Mouse (Mus musculus) retina, postnatal 1 day (tissue): ENCODE data around the gene Zfp384.
"Not testable (repeated sequence)": the region's sequence is repeated elsewhere in the genome, so short reads cannot be mapped to it uniquely, and the experiment has no call there.

Experiments
- DNase-seq: peaks from one replicate; pipeline ENCODE4 v3.0.0-alpha.2; 2012

The Zfp384 gene

DNA sequence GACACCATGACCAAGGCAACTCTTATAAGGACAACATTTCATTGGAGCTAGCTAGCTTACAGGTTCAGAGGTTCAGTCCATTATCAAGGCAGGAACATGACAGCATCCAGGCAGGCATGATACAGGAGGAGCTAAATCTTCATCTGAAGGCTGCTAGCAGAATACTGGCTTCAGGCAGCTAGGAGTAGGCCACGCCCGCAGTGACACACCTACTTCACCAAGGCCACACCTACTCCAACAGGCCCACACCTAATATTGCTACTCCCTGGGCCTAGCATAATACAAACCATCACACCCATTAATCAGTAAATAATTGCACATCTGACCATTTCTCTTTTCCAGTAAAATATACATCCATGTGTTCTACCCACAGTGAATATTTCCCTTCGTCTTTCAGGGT, 8.7 kb downstream of the Zfp384 start:
- DNase-seq: no peak

DNA sequence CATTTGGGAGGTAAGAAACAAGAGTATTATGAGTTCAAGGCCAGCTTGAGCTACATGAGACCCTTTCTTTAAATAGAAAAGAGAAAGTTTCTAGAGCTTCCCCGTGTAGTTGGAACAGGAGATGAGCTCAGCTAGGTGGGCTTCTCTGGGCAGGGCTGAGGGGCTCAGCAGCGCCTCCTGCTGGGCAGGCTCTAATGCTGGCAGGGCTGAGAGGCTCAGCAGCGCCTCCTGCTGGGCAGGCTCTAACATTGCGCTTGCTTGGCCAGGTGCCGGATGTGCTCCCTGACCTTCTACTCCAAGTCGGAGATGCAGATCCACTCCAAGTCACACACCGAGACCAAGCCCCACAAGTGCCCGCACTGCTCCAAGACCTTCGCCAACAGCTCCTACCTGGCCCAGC, 21.6 kb downstream of the Zfp384 start:
- DNase-seq: peak; percentile 69

DNA sequence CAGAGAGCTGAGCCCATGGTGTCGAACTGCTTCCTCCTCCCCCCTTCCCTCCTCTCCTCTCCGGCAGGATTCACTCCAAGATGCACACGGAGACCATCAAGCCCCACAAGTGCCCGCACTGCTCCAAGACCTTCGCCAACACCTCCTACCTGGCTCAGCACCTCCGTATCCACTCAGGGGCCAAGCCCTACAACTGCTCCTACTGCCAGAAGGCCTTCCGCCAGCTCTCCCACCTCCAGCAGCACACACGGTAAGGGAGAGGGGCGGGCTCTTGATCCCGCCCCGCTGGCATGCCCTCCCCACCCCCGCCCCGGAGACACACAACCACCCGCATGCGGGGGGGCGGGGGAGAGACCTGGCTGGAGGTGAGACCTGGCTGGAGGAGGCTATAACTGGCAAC, 22.7 kb downstream of the Zfp384 start:
- DNase-seq: no peak

DNA sequence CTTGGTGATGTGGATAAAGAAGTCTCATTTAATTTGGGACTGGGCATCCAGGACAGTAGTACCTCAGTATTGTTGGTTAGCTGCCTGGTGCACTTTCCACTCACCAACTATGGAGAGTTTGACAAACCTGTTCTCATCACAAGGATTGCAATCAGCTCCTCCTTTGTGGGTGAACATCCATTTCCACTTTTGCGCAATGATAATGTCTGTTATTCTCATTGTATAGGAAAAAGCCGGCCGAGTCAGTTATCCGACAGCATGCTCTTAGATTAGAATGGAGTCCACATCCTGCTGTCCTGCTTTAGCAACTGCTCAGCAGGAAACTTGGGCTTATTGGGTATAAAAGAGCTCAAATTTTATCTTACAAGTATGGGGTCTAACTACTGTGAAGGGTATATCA, 29.7 kb downstream of the Zfp384 start:
- no peak for DNase-seq

DNA sequence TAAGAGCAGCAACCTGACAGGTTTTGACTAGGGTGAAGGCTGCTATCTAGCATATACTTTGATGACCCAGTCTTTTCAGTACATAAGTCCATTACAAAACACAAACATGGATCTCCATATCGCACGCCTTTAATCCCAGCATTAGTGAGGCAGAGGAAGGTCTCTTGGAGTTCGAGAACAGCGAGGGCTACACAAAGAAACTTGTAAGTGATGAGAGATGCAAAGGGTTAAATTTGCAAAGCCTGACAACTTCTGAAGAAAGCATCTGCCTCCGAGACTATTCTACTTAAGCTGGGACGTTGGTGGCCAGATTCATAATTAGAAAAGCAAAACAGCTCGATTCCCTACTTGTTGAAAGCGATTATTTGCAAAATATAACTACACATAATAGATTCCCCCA, 30.2 kb downstream of the Zfp384 start:
- DNase-seq: no peak

DNA sequence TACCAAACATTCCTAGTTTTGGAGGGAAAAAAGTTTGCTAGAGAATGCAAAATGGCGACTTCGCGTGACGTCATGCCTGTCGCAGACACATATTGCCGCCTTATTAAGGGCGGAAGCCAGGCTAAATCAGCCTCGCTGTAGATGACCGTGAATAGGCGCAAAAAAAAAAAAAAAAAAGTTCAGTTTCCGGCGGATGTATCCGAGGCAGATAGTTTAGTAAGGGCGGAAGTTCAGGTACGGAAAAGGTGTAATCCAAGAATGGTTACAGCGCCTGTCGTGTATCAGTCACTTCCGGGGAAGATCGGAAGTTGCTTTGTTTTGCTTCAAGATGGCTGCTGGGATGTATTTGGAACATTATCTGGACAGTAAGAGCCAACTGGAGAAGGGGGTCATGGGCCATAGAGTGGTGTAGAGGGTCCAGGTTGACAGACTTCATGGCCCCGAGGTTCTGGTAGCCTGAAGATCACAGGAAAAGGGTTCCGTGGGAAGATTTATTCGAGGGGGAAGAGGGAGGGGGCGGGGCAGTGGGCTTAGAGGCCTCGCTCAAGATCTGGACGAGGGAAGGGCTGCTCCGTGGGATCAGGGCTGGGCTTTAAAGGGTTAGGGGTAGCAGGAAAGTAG, 30.7 kb downstream of the Zfp384 start, which contains the start of gene Ing4:
Ing4 (plus strand) TSS at position 228 of the 621 bp plus-strand sequence.
- peak; percentile 99 for DNase-seq

DNA sequence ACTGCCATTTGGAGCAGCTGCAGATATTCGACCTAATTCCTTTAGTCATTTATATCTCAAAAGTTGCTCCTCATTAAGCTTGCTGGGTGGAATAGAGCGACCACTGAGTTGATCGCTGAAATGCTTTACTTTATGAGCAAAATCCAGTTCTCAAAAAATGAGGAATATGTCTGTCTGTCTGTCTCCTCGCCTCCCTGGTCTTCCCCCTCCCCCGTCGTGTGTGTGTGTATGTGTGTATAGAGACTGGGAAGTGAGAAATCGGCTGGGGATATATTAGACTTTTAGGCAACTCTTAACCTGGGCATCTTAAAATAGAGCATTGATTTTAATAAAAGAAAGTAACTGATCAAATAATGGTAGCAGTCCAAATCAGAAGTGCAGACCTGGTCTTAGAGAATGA, 31.3 kb downstream of the Zfp384 start:
- no peak for DNase-seq

DNA sequence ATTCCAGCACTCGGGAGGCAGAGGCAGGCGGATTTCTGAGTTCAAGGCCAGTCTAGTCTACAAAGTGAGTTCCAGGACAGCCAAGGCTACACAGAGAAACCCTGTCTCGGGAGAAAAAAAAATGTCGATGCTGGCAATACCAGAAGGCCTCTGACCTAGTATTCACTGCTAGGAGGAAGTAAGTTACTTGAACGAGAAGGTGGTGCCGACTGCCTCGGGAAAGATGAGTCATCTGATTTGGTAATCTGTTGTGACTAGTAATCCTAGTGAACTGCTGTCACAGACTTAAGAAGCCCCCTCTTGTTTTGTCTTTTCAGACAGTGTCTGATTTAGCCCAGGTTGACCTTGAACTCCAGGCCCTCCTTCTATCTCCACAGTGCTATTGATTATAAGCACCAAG, 32.1 kb downstream of the Zfp384 start:
- no peak for DNase-seq

DNA sequence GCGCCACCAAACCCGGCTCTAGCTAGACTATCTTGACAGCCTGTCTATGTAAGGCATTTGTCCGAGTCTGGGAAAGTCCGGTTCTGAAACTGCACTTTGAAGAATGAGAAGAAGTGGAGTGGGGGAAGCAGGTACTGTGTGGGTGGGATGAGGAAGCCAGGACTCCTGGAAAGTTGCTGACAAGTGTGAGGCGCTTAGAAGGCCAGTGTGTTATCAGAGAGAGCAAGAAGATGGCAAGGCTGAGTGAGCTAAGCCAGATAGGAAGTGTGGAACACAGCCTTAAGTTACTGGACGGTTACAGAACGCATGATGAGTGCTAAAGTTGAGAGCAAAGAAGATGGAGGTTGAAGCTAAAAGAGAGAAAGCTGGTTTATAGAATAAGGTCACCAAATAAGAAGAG, 33.1 kb downstream of the Zfp384 start:
- DNase-seq: no peak

DNA sequence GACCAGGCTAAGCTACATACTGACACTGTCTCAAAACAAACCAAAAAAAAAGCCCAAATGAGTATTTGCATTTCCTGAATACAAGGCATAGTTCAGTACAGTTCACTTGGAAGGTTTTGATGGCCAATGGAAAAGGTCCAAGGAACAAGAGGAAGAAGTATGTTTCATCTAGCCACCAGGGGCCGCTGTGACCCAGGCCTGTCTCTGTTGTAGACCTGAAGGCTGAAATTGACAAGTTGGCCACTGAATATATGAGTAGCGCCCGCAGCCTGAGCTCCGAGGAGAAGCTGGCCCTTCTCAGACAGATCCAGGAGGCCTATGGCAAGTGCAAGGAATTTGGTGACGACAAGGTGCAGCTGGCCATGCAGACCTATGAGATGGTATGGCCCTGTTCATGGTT, 37.7 kb downstream of the Zfp384 start:
- DNase-seq: peak; percentile 89

DNA sequence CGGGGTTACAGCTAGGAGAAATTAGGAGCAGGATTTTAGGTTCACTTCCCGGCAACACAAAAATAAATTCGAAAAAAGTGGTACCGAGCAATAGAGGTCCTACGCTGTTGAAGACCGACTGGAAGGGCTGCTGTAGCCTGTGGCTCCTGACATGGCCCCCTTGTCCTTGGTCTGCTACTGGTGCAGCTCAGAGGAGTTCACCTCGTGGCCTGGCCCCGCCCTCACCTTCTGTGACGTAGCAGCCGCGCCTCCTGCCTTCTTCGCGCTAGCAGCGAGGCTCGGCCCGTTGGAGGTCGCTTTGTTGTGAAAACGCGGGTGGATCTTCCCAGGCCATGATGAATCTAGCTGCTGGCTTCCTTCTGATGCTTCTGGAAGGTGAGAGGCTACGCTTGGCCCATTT, 40.7 kb downstream of the Zfp384 start, which contains the start of gene Acrbp:
Acrbp (plus strand) TSS at position 12 of the 400 bp plus-strand sequence.
- no peak for DNase-seq

DNA sequence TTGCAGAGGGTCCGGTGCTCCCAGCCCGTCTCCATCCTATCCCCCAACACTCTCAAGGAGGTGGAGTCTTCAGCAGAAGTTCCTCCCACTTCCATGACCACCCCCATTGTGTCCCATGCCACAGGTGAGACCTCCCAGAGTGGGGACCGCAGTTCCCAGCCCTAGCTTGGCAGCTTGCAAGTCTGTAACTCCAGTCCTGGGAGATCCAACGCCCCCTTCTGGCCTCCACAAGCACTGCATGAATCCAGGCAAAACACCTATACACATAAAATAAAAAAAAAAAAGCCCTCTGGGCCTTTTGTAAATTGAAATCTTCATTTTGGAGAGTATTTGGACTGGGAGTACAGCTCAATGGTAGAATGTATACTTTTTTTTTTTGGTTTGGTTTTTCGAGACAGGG, 42.3 kb downstream of the Zfp384 start:
- peak; percentile 42 for DNase-seq

DNA sequence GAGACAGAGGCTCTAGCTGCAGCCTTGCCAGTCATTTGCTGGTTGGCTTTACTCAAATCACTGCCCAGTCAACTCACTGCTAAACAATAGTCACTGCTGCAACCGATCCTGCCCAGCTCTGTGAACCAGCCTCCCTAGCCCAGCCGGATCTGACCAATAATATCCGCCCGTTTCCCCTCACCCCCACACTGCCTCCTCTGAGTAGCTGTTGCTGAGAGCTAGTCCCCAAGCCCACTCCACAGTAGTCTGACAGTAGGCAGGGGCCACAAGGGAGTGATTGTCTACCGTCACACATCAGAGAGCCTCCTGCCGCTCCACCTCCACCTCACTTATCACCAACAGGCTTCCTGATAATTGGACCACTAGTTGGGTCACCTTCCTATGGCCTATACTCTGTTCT, 52.5 kb downstream of the Zfp384 start:
- peak; percentile 17 for DNase-seq

DNA sequence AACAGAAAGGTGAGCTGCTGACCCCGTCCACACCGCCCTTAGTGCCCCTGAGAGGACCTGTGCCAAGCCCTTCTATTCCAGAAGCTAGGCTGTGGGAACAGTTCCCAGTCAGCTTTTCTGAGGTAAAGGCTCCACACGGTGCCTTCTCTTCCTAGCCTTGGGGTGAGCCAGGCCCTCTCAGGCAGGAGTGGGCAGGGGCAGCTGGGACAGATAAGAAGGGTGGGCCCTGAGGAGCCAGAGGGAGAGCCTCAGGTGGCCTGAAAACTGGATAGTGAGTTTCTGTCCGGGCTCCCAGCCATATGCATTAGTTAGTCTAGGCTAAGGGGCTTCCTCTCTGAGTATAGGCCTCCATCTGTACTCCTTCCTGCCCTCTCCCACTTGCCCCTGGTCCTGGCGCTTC, 53.6 kb downstream of the Zfp384 start:
- DNase-seq: no peak

DNA sequence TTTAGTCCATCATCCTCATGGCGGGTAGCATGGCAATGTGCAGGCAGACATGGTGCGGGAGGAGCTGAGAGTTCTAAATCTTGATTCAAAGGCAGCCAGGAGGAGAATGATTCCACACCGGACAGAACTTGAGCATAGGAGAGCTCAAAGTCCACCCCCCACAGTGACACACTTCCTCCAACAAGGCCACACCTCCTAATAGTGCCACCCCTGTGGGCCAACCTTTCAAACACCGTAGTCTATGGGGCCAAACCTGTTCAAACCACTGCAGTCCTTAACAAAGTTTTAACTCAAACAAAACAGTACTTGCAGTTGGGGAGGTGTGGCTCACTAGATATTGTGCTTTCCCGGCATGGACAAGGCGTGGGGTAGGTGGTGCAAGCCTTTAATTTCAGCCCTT, 55.0 kb downstream of the Zfp384 start:
- no peak for DNase-seq

DNA sequence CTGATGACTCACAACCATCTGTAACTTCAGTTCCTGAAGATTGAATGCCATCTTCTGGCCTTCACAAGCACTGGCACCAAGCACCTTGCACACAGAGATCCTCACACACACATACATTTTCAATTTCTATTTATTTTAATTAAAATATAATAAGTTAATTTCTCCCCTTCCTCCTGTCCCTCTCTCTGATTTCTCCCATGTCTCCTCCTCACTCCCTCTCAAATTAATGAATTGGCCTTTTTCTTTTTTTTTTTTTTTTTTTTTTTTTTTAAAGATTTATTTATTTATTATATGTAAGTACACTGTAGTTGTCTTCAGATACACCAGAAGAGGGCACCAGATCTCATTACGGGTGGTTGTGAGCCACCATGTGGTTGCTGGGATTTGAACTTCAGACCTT, 56.3 kb downstream of the Zfp384 start:
- not testable (repeated sequence) for DNase-seq

DNA sequence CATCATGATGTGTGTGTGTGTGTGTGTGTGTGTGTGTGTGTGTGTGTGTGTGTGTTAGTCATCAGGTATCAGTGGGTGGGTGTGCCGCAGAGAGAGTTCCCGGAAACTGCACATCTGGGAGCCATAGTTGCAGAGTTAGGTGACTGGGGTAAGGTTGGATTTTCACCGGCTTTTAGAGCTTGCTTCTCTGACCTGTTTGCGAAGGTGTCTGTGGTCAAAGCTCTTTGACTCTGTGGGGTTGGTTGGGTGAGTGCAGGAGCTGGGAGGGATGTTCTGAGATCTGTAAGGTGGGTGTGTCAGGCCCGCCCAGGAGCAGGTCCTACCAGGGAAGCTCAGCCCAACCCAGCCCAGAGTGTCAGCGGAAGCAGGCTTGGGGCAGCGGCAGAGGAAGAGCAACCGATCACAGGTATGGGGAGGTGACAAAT, 58.6 kb downstream of the Zfp384 start, which contains the start of gene Lpar5:
Lpar5 (plus strand) TSS at position 350 of the 425 bp plus-strand sequence.
- DNase-seq: no peak

DNA sequence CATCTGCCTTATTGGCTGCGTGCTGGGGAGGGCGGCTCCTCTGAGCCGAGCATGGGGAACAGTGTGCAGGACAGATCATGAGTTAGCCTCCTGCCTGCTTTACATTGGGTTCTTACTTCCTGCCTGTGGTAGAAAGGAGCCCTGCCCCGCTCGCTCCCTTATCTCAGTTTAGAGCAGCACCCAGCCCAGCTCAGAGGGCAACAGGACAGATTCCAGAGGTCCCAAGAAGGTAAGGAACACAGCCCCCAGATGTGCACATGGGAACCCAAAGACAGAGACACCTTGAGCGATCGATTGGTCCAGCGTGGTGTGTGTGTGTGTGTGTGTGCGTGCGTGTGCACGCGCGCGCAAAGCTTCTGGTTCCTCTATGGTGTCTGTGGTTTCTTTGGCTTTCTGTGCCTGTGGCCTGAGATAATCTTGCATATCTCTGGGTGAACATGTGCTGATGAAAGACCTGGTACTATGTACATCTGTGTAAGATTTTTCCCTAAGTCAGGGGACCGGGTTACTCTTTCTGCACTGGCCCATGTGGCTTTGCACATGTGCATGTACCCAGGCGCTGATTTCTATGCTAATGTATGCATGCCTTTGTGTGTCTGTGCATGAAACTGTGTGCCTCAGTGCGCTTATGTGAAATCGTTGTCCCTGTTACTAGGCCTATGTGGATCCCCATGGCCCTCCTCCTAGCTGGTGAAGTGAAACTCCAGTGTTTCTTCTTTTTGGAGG, 62.4 kb downstream of the Zfp384 start:
- DNase-seq: no peak

DNA sequence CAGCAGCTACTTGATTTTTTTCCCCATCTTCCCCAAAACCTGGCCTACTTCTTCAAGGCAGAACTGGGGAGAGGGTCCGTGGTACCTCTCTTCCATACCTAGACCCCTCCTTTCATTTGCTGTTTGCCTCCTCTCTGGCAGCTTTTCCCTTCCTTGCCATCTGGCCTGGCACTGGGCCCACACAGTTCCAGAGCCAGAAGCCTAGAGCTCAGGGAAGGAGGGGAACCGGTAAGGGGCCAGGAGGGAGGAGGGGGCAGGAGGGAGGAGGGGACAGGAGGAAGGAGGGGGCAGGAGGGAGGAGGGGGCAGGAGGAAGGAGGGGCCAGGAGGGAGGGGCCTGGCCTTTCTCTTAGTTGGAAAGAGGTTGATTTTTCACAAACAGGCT, 62.9 kb downstream of the Zfp384 start:
- DNase-seq: peak; percentile 84

DNA sequence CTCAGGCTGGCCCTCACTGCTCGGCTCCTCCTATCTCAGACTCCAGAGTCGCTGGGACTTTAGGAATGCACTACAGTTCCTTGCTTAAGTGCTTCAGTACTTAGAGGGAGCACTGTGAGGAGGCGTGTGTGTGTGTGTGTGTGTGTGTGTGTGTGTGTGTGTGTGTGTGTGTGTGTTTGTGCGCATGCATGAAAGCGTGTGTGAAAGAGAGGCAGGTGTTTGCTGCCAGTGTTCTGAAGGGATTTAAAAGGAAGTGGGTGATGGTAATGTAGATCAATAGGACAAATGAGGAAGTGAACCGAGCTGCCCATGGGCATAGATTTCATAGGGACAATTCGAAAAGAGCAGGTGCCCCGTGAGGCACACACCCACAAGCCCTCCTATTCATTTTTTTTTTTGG, 64.9 kb downstream of the Zfp384 start:
- no peak for DNase-seq

DNA sequence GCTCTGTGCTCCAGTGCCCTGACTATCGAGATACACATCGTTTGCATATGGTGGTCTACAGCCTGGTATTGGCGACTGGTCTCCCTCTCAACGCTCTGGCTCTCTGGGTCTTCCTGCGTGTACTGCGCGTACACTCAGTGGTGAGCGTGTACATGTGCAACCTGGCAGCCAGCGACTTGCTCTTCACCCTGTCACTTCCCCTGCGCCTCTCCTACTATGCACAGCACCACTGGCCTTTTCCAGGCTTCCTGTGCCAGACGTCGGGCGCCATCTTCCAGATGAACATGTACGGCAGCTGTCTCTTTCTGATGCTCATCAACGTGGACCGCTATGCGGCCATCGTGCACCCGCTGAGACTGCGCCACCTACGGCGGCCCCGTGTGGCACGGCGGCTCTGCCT, 72.4 kb downstream of the Zfp384 start:
- no peak for DNase-seq

DNA sequence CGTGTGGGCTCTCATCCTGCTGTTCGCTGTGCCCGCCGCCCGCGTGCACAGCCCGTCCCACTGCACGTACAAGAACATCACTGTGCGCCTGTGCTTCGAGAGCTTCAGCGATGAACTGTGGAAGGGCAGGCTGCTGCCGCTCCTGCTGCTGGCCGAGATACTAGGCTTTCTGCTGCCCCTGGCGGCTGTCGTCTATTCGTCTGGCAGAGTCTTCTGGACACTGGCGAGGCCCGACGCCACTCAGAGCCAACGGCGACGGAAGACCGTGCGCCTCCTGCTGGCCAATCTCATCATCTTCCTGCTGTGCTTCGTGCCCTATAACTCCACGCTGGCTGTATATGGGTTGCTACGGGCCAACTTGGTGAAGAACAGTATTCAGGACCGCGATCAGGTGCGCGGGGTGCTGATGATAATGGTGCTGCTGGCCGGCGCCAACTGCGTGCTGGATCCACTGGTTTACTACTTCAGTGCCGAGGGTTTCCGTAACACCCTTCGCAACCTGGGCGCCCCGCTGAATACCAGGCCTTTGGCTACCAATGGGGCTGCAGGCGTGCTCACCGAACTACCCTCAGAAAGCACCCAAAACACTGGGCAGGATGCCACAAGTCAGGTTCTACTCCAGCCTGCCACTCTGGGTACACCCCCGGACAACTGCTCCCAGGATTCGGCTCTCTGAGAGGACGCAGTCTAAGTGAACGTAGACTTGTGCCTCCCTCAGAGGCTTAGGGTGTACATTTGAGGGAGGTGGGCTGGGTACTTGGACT, 73.0 kb downstream of the Zfp384 start:
- DNase-seq: peak; percentile 98

DNA sequence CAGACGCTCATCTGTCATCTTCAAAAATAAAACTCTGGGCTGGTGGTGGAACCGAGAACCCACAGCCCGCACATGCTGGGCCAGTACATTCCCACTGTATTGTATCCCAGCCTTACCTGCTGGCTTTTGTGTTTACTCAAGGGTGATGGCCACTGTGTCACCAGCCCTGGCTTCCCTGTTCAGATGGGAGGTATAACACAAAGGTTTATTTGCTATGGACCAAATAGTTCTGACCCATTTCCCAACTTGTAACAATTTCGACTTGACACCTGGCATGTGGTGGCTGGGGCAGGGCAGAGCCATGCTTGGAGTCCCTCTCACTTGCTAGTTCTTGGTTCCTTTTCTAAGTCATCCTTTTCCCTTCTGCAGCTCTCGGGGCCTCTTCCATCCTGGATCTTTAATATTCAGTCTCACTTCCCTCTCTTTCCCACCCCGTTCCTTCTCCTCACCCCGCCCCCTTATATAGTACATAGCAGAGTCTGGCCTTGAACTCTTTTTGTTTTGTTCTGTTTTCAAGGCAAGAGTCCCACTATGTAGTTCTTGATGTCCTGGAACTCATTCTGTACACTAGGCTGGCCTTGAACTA, 73.9 kb downstream of the Zfp384 start:
- DNase-seq: no peak
